Mouse (Mus musculus) liver, embryonic 16.5 days (tissue): Measurements from ENCODE around the gene Gprc5a. TPM values are rescaled to one million over a fixed set of nuclear protein-coding genes. Genes with fewer than 3 reads are reported as not detected.

Experiments
- ATAC-seq: fragments of 200-750 bp; cut with Nextera tagmentation; 2 replicates; pipeline ENCODE4 v1.8.0; 2017; ENCODE audit warnings: low read depth, mild to moderate bottlenecking, moderate number of reproducible peaks, moderate library complexity
- H3K27ac ChIP-seq: fragments of 300-500 bp; sonication (generic); 2 replicates; pipeline ENCODE4 v1.5.1; 2014; ENCODE audit warnings: mild to moderate bottlenecking, low read length
- H3K27me3 ChIP-seq: fragments of 300-500 bp; sonication (generic); 2 replicates; pipeline ENCODE4 v1.6.1; 2014; ENCODE audit warnings: low read depth, low read length, mixed read lengths; ENCODE audit not compliant: control insufficient read depth, insufficient read depth
- H3K36me3 ChIP-seq: fragments of 300-500 bp; sonication (generic); 2 replicates; pipeline ENCODE4 v1.6.1; 2014; ENCODE audit warnings: mild to moderate bottlenecking; ENCODE audit not compliant: control insufficient read depth, insufficient read depth
- H3K4me1 ChIP-seq: fragments of 300-500 bp; sonication (generic); 2 replicates; pipeline ENCODE4 v1.6.1; 2014; ENCODE audit warnings: low read depth, low read length, mixed read lengths; ENCODE audit not compliant: control insufficient read depth
- H3K4me2 ChIP-seq: fragments of 300-500 bp; sonication (generic); 2 replicates; pipeline ENCODE4 v1.6.1; 2014; ENCODE audit warnings: low read depth, low read length, mixed read lengths
- H3K4me3 ChIP-seq: fragments of 300-500 bp; sonication (generic); 2 replicates; pipeline ENCODE4 v1.5.1; 2014; ENCODE audit warnings: low read depth, mild to moderate bottlenecking, low read length
- H3K9ac ChIP-seq: fragments of 300-500 bp; sonication (generic); 2 replicates; pipeline ENCODE4 v1.6.1; 2014; ENCODE audit warnings: low read depth, low read length
- H3K9me3 ChIP-seq: fragments of 300-500 bp; sonication (generic); replicated peaks from 2 replicates; pipeline ENCODE4 v1.6.1; 2016; ENCODE audit warnings: low read length; ENCODE audit not compliant: control insufficient read depth
- WGBS: fragments of 180-500 bp; shearing (Covaris S2); extraction: QIAGEN DNeasy Blood & Tissue Kit; methylation state at CpG from one replicate; pipeline ENCODE4 v1.1.7; 2014; ENCODE audit not compliant: insufficient replicate concordance; 5-methylcytosine and 5-hydroxymethylcytosine counted together
- polyA plus RNA-seq: library from polyadenylated mRNA; unstranded; fragments of >200 nt; fragmentation: Nextera tagmentation; extraction: Ambion mirVana; gene quantifications from 2 replicates; pipeline ENCODE4 v1.2.1, GENCODE M21; 2015

Gene Gprc5a
- polyA plus RNA-seq, 1 experiment from 2014 or later: 0.19 TPM

DNA sequence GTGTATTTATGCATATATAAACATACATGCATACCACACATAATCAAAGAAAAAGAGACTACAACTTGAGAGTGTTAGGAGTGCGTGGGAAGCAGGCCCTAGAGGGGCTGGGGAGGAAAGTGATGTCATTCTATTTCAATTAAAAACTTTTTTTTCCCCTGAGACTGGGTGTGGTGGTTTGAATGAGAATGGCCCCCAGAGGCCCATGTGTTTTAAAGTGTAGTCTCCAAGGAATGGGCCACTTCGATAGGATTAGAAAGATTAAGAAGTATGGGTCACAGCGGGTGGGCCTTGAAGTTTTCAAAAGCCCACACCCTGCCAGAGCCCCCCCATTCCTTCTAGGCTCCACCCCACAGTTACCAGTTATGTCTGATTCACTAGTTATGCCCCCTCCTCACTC, 26.8 kb upstream of the Gprc5a start:
- H3K9ac ChIP-seq: no peak overlapping the region
- no peaks in the 10 kb centered on the region for H3K4me1 ChIP-seq
- no peak overlapping the region for H3K4me2 ChIP-seq
- no peaks in the 10 kb centered on the region for H3K9me3 ChIP-seq
- no peaks in the 10 kb centered on the region for H3K36me3 ChIP-seq
- no peak overlapping the region for H3K27ac ChIP-seq
- no peak overlapping the region for H3K4me3 ChIP-seq
- ATAC-seq: no peak
- peaks cover 28% of the 10 kb centered on the region for H3K27me3 ChIP-seq
- 56% methylated on average over 3 of the region's 3 CpGs for WGBS

DNA sequence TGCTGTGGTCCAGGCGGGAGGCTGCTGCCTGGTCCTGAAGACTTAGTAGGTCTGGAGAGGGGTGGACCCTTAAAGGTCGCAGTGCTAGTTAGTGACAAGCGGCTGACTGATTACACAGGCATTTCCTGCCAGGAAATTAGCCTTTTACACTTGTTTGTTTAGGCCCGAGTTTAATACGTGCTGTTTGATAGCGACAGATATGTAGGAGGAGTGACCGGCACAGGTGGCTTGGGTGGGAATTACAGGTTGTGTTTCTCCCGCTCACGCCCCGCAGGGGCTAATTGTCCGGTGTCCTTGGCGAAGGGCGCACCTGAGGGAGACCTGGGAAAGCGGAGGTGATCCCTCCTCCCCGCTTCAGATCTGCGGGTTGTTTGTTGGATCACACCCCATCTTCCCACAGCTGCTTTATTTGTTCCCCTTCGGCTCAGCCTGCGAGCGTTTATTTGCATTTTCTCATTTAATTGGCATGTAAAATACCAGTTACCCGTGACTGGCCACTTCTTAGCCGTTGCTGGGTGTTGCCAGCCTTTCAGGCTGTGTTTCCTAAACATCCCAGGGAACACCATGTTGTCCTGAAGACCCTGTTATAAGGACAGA, 25.1 kb upstream of the Gprc5a start:
- WGBS: 6% methylated on average over 21 of the region's 21 CpGs
- Histone ChIP-seq H3K27ac (no peak overlapping the region), H3K4me2 (no peak overlapping the region), H3K9ac (no peak overlapping the region), H3K9me3 (no peaks in the 10 kb centered on the region), H3K36me3 (no peaks in the 10 kb centered on the region), H3K27me3 (peaks cover 28% of the 10 kb centered on the region), H3K4me3 (no peak overlapping the region), H3K4me1 (no peaks in the 10 kb centered on the region)
- ATAC-seq: no peak

DNA sequence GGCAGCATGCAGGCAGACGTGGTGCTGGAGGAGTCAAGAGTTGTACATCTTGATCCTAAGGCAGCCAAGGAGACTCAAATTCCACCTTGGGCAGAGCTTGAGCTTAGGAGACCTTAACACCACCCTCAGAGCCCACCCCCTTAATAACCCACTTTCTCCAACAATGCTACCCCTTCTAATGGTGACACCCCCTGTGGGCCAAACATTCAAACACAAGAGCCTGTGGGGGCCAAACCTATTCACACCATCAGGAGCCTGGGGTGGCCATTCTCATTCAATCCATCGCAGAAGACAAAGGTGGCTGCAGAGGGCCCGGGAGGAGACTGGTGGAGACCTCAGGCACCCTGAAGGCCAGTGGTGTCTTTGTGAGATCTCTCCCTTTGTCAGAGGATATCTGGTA, 23.5 kb upstream of the Gprc5a start:
- WGBS: 71% methylated on average over 3 of the region's 3 CpGs
- Histone ChIP-seq H3K36me3 (no peaks in the 10 kb centered on the region), H3K9ac (no peak overlapping the region), H3K9me3 (no peaks in the 10 kb centered on the region), H3K4me3 (no peak overlapping the region), H3K4me2 (no peak overlapping the region), H3K27me3 (peaks cover 28% of the 10 kb centered on the region), H3K4me1 (no peaks in the 10 kb centered on the region), H3K27ac (no peak overlapping the region)
- no peak for ATAC-seq

DNA sequence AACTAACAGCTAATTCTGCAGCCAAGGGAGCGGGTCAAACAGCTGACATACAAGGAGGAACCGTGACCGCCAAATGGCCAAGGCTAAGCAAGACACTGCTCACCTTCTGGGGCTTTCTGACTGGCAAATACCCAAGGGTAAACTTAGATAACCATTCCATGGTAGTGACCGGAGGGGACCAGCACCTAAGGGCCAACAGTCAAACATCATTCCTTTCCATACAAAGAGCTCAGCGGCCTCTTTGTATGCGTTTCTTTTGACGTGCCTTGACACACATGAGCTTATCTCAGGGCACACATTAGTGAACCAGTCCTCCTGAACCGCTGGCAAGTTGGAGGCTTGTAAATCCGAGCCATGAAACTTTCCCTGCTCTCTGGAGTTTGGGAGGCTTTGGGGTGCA, 18.2 kb upstream of the Gprc5a start:
- Histone ChIP-seq H3K4me2 (no peak overlapping the region), H3K4me1 (no peaks in the 10 kb centered on the region), H3K36me3 (no peaks in the 10 kb centered on the region), H3K27ac (no peak overlapping the region), H3K9me3 (no peaks in the 10 kb centered on the region), H3K9ac (no peak overlapping the region), H3K27me3 (no peaks in the 10 kb centered on the region), H3K4me3 (no peak overlapping the region)
- WGBS: 42% methylated on average over 9 of the region's 9 CpGs
- no peak for ATAC-seq

DNA sequence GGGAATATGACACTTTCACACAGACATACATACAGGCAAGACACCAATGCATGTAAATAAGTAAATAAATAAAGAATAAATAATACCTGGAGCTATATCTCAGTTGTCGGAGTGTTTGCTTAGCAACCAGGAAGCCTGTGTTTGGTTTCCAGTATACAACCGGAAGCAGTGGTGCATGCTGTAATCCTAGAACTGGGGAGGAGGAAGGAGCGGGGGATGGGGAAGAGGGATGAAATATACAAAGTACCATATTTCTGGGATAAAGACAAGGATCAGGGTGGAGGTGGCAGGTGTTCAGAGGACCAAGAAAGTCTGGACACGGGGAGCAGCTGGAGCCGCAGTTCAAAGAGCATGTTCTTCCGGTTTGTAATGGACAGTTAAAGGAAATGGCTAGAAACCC, 16.9 kb upstream of the Gprc5a start:
- Histone ChIP-seq H3K9me3 (no peaks in the 10 kb centered on the region), H3K4me2 (no peak overlapping the region), H3K4me1 (no peaks in the 10 kb centered on the region), H3K27me3 (no peaks in the 10 kb centered on the region), H3K27ac (no peak overlapping the region), H3K9ac (no peak overlapping the region), H3K4me3 (no peak overlapping the region), H3K36me3 (no peaks in the 10 kb centered on the region)
- WGBS: 63% methylated on average over 6 of the region's 6 CpGs
- ATAC-seq: no peak

DNA sequence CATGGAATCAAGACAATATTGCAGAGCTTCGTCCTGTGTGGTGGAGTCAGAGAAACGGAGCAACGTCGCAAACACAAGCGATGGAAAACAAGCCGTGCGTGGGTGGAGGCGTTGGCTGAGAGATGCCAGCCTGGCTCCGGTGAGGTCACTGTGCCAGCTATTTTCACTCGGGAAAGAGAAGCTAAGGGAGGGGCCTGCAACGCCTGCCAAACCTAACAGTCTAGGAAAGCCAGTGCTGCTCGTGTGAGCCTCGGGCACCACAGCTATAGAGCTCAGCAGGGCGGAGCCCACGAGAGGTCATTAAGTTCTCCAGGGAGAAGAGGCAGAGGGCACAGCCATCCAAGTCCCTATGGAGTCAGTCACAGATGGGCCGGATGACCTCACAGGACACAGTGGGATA, 16.5 kb upstream of the Gprc5a start:
- Histone ChIP-seq H3K27me3 (no peaks in the 10 kb centered on the region), H3K4me2 (no peak overlapping the region), H3K4me3 (no peak overlapping the region), H3K9me3 (no peaks in the 10 kb centered on the region), H3K4me1 (no peaks in the 10 kb centered on the region), H3K27ac (no peak overlapping the region), H3K9ac (no peak overlapping the region), H3K36me3 (no peaks in the 10 kb centered on the region)
- ATAC-seq: no peak
- 78% methylated on average over 16 of the region's 16 CpGs for whole genome bisulfite sequencing

DNA sequence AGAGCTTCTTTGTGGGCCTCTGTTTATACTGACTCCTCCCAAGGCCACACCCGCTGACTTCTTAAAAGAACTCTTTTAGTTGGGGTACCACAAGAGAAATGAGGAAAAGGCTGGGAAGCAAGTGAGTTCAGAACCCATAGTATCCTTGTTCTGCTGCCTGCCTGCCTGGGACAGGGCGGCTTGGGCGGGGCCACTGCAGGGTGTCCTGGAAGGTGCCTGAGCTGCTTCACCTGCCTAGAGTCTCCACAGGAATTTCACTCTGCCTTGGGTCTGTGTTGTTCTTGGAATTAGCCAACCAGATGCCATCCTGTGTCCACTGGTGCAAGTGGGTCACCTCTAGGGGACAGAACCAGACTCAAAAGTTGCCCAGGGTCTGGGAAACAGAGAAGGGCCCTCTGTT, 11.7 kb upstream of the Gprc5a start:
- Histone ChIP-seq H3K4me2 (no peak overlapping the region), H3K4me1 (no peaks in the 10 kb centered on the region), H3K27me3 (no peaks in the 10 kb centered on the region), H3K27ac (no peak overlapping the region), H3K9me3 (no peaks in the 10 kb centered on the region), H3K9ac (no peak overlapping the region), H3K4me3 (no peak overlapping the region), H3K36me3 (no peaks in the 10 kb centered on the region)
- 76% methylated on average over 3 of the region's 3 CpGs for WGBS
- ATAC-seq: no peak

DNA sequence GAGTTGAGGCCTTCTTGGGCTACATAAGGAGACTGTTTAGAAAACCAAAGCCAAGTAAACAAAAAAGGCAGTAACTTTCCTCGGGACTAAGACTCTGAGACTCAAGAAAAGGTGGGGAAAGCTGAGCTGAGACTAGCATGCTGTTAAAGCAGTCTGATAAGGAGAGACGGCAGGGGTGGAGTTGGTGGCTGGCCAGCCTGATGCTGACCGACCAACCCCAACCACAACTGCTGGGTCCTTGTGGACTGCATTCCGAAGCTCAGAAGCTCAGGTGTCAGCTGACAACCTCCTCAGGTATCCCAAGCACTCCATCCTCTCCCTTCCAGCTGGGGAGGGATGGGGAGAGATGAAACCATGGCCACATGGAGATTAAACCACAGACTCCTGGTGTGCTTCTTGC, 9.6 kb upstream of the Gprc5a start:
- Histone ChIP-seq H3K4me1 (no peaks in the 10 kb centered on the region), H3K9me3 (no peaks in the 10 kb centered on the region), H3K4me2 (no peak overlapping the region), H3K9ac (no peak overlapping the region), H3K27ac (no peak overlapping the region), H3K27me3 (no peaks in the 10 kb centered on the region), H3K36me3 (no peaks in the 10 kb centered on the region), H3K4me3 (no peak overlapping the region)
- no peak for ATAC-seq
- 42% methylated on average over 4 of the region's 4 CpGs for WGBS

DNA sequence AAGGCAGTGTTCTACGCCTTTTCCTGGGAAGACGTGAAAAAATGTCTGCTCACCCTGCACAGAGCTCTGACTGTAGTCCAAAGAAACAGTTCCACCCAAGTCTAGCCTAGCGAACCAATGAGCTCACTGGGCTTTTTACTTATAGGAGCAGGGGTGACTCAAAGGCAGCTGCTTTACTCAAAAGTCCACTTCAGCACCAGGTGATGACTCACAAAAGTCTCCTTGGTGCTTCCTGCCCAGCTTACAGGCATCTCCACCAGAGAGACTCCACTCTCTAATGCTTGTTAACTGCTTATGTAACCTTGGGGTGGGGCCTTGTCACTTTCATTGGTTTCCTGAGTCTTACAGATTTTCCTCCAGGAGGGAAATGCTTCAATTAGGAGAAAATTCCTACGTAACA, 4.7 kb upstream of the Gprc5a start:
- no peak overlapping the region for H3K9ac ChIP-seq
- H3K9me3 ChIP-seq: no peaks in the 10 kb centered on the region
- no peak overlapping the region for H3K4me3 ChIP-seq
- H3K36me3 ChIP-seq: no peaks in the 10 kb centered on the region
- WGBS: 66% methylated on average over 4 of the region's 4 CpGs
- no peaks in the 10 kb centered on the region for H3K27me3 ChIP-seq
- peaks cover 6% of the 10 kb centered on the region for H3K4me1 ChIP-seq
- no peak for ATAC-seq
- no peak overlapping the region for H3K27ac ChIP-seq
- no peak overlapping the region for H3K4me2 ChIP-seq
